Mouse (Mus musculus) MEL (cell line): ENCODE measurements at regions not wholly inside any gene's neighbourhood (a gene's known extent, or its start where the extent isn't known, plus 50 kb on each side); places are given as distances from the start of the nearest gene placed in this dataset.

Experiments used
- CTCF ChIP-seq, 3 experiments: IDR thresholded peaks in 2 of 3; conservative IDR thresholded peaks in 1 of 3; 2 replicates each; pipeline ENCODE4 v1.5.1; 2011 to 2012; ENCODE audit warnings: low read length in 3 of 3, low read depth in 2 of 3, mild to moderate bottlenecking in 2 of 3, improper control_type of control experiment in 1 of 3, inconsistent platforms in 1 of 3, mixed read lengths in 1 of 3, moderate library complexity in 1 of 3; ENCODE audit not compliant: control insufficient read depth in 1 of 3, insufficient read depth in 1 of 3, poor library complexity in 1 of 3, severe bottlenecking in 1 of 3
- JUND ChIP-seq: IDR thresholded peaks from 2 replicates; pipeline ENCODE4 v1.6.1; 2011; ENCODE audit warnings: low read depth, mild to moderate bottlenecking, improper control_type of control experiment, low read length
- USF1 ChIP-seq: IDR thresholded peaks from 2 replicates; pipeline ENCODE4 v1.6.1; 2014; ENCODE audit warnings: low read depth, mild to moderate bottlenecking, inconsistent platforms, low read length, improper control_type of control experiment, moderate library complexity

DNA sequence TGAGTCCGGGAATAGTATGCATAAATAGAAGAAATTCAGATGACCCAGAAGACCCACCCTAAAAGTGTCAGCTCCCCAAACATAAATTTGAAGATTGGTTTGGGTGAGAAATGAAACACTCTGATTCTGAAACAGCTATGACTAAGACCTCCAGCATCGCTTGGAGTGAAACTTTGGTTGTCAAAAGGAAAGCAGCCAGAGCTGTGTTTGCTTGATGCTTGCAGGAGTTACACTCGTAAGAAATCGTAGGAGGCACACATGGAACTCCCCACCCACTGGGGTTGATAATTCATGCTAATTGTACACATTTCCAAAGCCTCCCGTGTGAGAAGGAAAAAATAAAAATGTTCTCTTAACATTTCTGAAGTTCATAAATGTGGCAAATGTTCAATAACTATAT is 454.6 kb upstream of the Kif18a start:
- TF ChIP-seq USF1 (no peak), CTCF (IDR thresholded peaks at IDR 0.05 in 2 of 3, conservative IDR thresholded peaks at IDR 0.05 in 1 of 3; ENCODE audit: control insufficient read depth in 1 of 3, insufficient read depth in 1 of 3, low read depth in 2 of 3, low read length in 3 of 3, poor library complexity in 1 of 3, severe bottlenecking in 1 of 3) (no peak), JUND (no peak)
